Mouse (Mus musculus): Measurements from ENCODE around the gene Dpf2.

Dpf2 gene

DNA sequence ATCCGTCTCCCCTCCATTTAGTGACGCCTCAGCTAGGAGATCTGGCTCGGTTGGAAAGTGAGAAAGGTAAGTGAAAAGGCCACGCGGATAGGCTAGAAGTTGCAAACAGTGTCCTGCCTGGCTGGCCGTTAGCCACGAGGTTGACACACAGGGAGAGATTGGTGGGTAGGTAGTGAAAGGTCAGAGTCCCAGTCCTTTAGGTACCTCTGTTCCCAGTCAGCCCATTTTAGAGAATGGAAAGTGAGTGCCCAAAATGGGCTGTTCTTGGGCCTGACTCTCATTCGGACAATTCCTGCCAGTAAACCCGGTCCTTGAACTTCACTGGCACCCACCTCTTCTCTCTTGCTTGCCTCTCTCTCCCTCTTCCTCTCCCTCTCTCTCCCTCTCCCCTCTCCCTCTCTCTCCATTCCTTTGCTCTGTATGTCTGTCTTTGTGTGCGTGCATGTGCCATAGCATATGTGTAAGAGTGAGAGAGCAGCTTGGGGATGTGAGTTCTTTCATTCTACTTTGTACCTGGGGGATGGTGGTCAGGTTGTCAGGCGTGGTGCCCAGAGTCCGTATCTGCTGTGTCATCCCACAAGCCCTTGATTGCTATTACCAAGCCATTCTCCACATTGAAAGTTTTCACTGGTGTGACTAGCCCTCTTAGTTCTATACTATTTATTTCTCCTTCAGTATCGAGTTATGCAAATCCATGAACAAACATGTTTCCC, at the start of gene Dpf2:
TSS of gene Dpf2 (minus strand) at position 4 of the 713 bp plus-strand sequence.
- DNase-seq (ENCODE audit: low read depth): no peak

DNA sequence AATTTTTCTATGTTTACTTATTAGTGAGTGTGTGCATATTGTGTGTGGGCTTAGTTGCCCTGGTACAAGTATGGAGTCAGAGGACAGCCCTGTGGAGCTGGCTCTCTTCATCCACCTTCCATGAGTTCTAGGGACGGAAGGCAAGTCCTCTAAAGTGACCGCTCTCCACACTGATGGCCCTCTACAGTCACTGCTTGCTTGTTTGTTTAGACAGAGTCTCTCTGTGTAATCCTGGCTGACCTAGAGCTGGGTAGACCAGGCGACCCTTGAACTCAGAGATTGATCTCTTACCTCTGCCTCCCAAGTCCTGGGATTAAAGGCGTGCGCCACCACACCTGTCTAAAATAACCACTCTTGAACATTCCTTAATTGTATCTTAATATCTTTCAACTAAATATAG, 44.6 kb upstream of the Dpf2 start:
- no peak for DNase-seq (ENCODE audit: low read depth)

GRCm38 (mm10) chr19:5956685-5957084, 43.9 kb upstream of the Dpf2 start:
- DNase-seq (ENCODE audit: low read depth): peak; percentile 73

- no peak for DNase-seq (ENCODE audit: low read depth)
Measured at GRCm38 (mm10) chr19:5955704-5956670, 43.2 kb upstream of the Dpf2 start.

- DNase-seq (ENCODE audit: low read depth): no peak
Measured at GRCm38 (mm10) chr19:5954936-5955335, 42.1 kb upstream of the Dpf2 start.

DNA sequence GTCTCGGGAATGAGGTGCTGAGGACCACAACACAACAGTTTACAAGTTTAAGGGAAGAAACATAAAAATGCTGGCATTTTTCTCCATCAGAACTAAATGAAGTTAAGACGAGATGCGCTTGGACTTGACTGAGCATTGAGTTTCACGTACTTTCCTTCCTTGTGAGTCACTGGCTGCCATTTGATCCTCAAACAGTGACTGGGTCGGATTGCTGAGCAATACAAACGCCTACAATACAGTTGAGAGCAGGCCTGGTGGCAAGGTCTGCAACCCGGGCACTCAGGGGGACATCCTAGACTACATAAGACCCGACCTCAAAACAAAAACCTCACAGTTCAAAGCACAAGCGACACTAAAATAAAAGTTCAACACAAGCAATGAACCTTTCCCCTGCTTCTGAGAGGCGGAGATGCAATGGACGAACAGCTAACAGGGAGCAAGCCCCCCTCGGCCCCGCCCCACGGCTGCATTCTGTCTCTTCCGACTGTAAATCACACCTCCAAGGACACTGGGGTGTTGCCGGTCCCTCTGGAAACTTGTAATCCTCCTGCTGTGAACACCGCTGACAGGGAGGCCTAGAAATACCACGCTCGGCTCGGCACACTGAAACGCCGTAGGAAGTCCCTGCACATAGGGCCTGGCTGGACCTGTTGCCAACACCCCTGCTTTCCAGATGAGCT, 41.4 kb upstream of the Dpf2 start:
- DNase-seq (ENCODE audit: low read depth): no peak

- DNase-seq (ENCODE audit: low read depth): no peak
Measured at GRCm38 (mm10) chr19:5953201-5953770, 40.5 kb upstream of the Dpf2 start.

GRCm38 (mm10) chr19:5952071-5952691, 39.4 kb upstream of the Dpf2 start:
- no peak for DNase-seq (ENCODE audit: low read depth)

DNA sequence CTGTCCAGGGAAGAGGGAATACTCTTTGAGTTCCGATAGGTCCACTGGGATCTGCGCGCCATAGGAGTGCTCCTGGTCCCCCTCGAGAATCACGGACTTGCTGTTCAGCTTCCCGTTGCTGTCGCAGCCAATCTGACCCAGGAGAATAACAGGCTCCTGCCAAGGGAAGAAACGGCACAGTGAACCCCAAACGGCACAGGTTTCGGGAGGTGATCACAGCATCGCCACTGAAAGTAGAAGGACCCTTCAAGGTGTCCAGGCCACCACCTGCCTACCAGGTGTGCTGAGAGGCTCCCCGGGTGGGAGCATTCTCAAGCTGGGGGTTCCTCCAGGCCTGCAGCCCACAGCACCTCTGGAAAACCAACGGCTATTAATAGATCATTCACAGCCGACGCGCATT, 38.8 kb upstream of the Dpf2 start:
- no peak for DNase-seq (ENCODE audit: low read depth)

- no peak for DNase-seq (ENCODE audit: low read depth)
Measured at GRCm38 (mm10) chr19:5950218-5950617, 37.4 kb upstream of the Dpf2 start.

DNA sequence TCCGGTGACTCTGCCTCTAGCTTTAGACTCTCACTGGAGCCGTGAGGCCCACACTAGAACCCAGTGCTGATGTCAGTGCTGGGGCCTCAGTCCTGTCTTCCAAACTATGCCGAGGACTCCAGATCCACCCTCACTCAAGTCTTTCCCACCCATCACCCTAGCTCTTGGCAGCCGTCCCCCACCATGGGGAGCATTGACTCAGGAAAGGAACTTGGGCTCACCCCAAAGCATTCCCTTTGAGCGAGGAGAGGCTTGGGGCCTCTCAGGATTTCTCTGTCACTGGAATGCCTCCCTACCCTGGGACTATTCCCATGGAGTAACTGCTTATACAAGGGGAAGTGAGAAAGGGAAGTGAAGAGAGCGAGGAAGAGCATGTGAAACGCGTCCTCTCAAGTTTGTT, 33.1 kb upstream of the Dpf2 start:
- no peak for DNase-seq (ENCODE audit: low read depth)

DNA sequence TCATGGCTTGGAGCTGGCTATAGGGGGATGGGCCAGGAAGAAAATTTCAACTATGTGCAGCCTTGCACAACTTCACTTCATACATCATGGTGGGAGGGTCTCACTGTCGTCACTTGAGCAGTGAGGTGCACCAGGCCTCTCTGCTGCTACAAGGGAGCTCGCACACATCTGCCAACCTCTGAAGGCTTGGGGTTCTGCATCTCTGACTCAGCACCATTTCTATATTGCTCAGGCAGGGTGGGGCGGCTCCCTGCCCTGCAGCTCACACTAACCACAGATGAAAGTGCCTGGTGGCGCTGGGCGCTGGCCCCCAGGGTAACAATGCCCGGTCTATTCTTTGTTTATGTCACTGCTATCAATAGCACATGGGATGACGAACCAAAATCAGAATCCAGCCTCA, 32.2 kb upstream of the Dpf2 start:
- DNase-seq (ENCODE audit: low read depth): no peak

DNA sequence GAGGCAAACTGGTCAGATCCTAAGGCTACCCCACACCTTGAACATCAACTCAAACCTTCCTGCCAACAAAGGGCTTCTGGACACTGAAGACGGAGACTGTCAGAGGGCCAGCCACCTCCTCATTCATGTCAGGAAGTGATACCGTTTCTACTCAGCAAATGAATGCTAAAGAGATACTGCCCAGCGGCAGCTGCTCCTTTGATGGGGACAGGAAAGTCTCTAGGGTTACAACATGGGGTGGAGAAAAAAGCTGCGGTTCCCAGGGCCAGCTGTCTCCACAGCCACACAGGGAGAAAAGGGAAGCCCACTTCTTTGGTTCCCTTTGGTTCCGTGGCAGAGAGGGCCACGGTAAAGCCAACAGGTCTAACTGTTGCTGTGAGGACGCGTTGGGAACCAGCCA, 31.3 kb upstream of the Dpf2 start:
- no peak for DNase-seq (ENCODE audit: low read depth)

- no peak for DNase-seq (ENCODE audit: low read depth)
Measured at GRCm38 (mm10) chr19:5943404-5943803, 30.6 kb upstream of the Dpf2 start.

- no peak for DNase-seq (ENCODE audit: low read depth)
Measured at GRCm38 (mm10) chr19:5942581-5942980, 29.8 kb upstream of the Dpf2 start.

GRCm38 (mm10) chr19:5940656-5941055, 27.8 kb upstream of the Dpf2 start:
- no peak for DNase-seq (ENCODE audit: low read depth)

GRCm38 (mm10) chr19:5940173-5940572, 27.4 kb upstream of the Dpf2 start:
- DNase-seq (ENCODE audit: low read depth): peak; percentile 94

DNA sequence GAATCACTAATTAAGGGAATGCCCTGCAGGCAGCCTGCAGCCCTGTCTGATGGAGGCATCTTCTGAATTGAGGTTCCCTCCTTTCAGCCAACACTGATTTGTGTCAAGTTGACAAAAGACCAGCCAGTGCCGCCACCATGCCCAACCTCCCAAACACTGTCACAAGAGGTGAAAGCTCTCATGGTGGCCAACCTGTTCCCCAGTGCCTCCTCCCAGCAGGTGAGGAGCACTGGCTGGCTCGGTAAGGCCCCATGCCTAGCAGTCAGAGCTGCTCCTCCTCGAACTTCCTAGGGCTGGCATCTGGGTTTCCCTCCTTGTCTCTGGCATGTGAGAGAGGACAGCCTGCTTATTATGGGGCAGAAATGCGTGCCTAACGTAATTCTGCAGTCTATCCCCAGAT, 26.9 kb upstream of the Dpf2 start:
- DNase-seq (ENCODE audit: low read depth): no peak

DNA sequence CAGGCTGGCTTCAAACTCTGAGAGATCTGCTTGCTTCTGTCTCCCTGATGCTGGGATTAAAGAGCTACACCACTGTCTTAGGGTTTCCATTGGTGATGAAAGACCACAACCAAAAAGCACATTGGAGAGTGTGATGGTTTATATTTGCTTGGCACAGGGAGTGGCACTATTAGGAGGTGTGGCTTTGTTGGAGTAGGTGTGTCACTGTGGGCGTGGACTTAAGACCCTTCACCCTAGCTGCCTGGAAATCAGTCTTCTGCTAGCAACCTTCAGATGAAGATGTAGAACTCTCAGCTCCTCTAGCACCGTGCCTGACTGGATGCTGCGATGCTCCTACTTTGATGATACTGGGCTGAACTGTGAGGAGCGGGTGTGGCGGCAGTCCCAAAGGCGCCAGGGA, 25.7 kb upstream of the Dpf2 start:
- DNase-seq (ENCODE audit: low read depth): no peak

DNA sequence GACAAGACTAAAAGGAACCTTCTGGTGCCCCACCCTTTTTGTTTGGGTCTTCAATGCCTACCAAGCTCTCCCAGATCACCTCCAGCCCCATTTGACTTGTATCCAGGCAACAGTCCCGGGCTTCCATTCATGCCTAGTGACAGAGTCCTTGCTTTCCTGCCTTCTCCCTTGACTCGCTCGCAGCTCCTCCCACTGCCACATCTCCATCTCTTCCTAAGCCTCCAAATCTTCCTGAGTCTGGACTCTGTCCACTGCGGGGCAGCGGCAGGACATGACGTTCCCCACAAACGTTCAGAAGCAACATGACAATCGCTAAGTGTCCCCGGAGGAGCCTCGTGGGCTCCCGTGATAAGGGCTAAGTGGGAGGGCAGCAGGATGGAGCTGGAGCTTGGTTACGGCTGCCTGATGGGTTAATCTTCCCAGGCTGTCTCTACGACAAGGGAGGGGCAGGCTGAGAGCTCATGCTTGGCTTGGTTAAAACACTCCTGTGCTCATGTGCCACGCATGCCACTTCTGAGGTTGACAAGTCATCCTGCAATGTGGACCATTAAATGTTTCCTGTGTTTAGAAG, 25.1 kb upstream of the Dpf2 start:
- DNase-seq (ENCODE audit: low read depth): no peak

DNA sequence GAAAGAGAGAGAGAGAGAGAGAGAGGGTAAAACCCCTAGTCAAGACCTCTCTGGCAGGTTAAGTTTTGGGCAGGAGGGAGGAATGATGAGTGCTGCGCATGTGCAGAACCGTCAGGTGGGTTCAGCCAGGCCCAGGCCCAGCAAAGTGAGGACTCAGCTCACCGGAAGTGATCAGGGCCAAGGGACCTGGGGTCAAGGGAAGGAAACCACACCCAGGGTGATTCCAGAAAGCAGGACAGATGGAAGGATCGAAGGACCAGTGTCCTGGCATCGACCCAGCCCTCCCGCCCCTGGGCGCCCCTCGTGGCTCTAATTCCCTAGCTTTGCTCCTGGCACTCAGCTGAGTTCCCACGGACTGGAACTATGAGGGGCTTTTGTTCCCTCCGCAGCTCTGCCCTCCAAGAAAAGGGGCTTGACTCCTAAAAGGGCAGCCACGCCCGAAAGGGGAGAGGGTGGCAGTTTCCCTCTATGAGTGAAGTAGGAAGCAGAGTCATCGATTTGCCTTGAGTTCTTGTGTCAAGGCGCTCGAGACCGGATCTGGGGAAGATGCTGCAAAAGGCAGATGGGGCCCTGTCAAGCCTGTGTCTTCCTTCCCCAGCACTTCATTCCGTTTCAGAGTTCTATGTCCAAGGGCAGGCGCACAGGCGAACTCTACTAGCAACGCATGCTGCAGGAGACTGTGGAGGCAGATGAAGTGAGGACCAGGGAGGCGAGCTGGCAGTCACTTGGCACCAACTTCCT, 24.5 kb upstream of the Dpf2 start:
- no peak for DNase-seq (ENCODE audit: low read depth)
